Mouse (Mus musculus) kidney, postnatal 0 days (tissue): ENCODE measurements at regions not wholly inside any gene's neighbourhood (a gene's known extent, or its start where the extent isn't known, plus 50 kb on each side); places are given as distances from the start of the nearest gene placed in this dataset.

Source experiments
- ATAC-seq: fragments of 200-750 bp; cut with Nextera tagmentation; replicated peaks from 2 replicates; pipeline ENCODE4 v1.8.0; 2017; ENCODE audit warnings: low read depth, moderate number of reproducible peaks, moderate TSS enrichment, moderate library complexity; ENCODE audit not compliant: low FRiP score
- DNase-seq: peaks from one replicate; pipeline ENCODE4 v3.0.0-alpha.2; 2016; ENCODE audit warnings: low spot score
- H3K27ac ChIP-seq: fragments of 300-500 bp; sonication (generic); 2 replicates; pipeline ENCODE4 v1.5.1; 2014; ENCODE audit warnings: mild to moderate bottlenecking
- H3K27me3 ChIP-seq: fragments of 300-500 bp; sonication (generic); 2 replicates; pipeline ENCODE4 v1.6.1; 2014; ENCODE audit warnings: low read length, mixed read lengths; ENCODE audit not compliant: insufficient read depth
- H3K36me3 ChIP-seq: fragments of 300-500 bp; sonication (generic); 2 replicates; pipeline ENCODE4 v1.6.1; 2014; ENCODE audit warnings: low read length, mixed read lengths; ENCODE audit not compliant: insufficient read depth
- H3K4me1 ChIP-seq: fragments of 300-500 bp; sonication (generic); replicated peaks from 2 replicates; pipeline ENCODE4 v1.6.1; 2014; ENCODE audit warnings: antibody characterized with exemption, low read length, mixed read lengths; ENCODE audit not compliant: insufficient read depth
- H3K4me2 ChIP-seq: fragments of 300-500 bp; sonication (generic); 2 replicates; pipeline ENCODE4 v1.6.1; 2014; ENCODE audit warnings: mild to moderate bottlenecking, low read length, moderate library complexity, mixed read lengths
- H3K4me3 ChIP-seq: fragments of 300-500 bp; sonication (generic); replicated peaks from 2 replicates; pipeline ENCODE4 v1.5.1; 2014; ENCODE audit warnings: low read depth, low read length
- H3K9ac ChIP-seq: fragments of 300-500 bp; sonication (generic); 2 replicates; pipeline ENCODE4 v1.6.1; 2014; ENCODE audit warnings: low read depth, low read length
- H3K9me3 ChIP-seq: fragments of 300-500 bp; sonication (generic); replicated peaks from 2 replicates; pipeline ENCODE4 v1.6.1; 2016; ENCODE audit warnings: low read length, inconsistent platforms, mixed read lengths
- CTCF ChIP-seq: IDR thresholded peaks from 2 replicates; pipeline ENCODE4 v1.5.1; 2016; ENCODE audit warnings: antibody characterized with exemption, low read depth, mild to moderate bottlenecking, moderate library complexity
- WGBS: fragments of 180-500 bp; shearing (Covaris S2); extraction: QIAGEN DNeasy Blood & Tissue Kit; methylation state at CpG from one replicate; pipeline ENCODE4 v1.1.7; 2014; 5-methylcytosine and 5-hydroxymethylcytosine counted together

DNA sequence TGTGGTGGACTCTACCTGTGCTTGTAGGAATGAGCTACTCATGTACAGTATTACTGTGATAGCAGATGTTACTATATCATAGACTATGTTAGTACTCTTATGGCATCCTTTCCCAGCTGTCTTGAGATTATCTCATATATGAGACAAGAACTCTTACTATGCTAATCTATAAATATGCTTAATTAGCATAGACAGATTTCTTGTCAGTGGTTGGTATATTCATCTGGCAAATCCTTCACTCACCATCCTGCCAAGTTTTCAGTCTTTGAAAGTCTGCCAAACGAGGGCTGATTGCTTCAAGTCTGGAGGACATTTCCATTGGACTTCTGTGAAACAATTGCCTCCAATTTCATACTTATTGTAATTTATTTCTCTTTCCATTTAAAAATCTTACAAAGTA, 323.4 kb upstream of the Tle1 start:
- Histone ChIP-seq H3K4me2 (no peak overlapping the region), H3K9ac (no peak overlapping the region), H3K27ac (no peak overlapping the region), H3K36me3 (no peaks in the 10 kb centered on the region), H3K4me1 (no peaks in the 10 kb centered on the region), H3K27me3 (no peaks in the 10 kb centered on the region), H3K4me3 (no peak overlapping the region), H3K9me3 (no peaks in the 10 kb centered on the region)
- TF ChIP-seq CTCF = no peak
- 60% methylated on average over 1 of the region's 1 CpGs for WGBS
- ATAC-seq = no peak
- no peak for DNase-seq

DNA sequence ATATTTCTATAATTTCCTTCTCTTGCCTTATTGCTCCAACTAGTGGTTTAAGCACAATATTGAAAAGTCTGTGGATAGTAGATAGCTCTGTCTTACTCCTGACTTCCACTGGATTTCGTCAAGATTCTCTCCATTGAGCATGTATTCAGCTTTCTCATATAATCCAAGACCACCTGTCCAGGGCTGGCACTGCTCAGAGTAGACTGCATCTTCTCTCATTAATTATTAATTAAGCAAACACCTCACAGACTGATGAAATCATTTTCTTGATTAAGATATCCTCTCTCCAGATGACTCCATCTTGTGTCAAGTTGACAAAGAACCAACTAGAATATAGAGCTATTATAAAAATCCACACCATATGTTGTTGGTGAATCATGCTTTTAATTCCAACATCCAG, 310.5 kb upstream of the Tle1 start:
- H3K9ac ChIP-seq = no peak overlapping the region
- H3K27me3 ChIP-seq = no peaks in the 10 kb centered on the region
- no peak overlapping the region for H3K27ac ChIP-seq
- H3K4me2 ChIP-seq = no peak overlapping the region
- ATAC-seq = no peak
- WGBS = 71% methylated on average over 1 of the region's 1 CpGs
- no peaks in the 10 kb centered on the region for H3K36me3 ChIP-seq
- no peaks in the 10 kb centered on the region for H3K9me3 ChIP-seq
- no peak for DNase-seq
- TF ChIP-seq CTCF = peak; percentile 32; the same call in 1 of the 2 replicates
- no peaks in the 10 kb centered on the region for H3K4me1 ChIP-seq
- H3K4me3 ChIP-seq = no peak overlapping the region

DNA sequence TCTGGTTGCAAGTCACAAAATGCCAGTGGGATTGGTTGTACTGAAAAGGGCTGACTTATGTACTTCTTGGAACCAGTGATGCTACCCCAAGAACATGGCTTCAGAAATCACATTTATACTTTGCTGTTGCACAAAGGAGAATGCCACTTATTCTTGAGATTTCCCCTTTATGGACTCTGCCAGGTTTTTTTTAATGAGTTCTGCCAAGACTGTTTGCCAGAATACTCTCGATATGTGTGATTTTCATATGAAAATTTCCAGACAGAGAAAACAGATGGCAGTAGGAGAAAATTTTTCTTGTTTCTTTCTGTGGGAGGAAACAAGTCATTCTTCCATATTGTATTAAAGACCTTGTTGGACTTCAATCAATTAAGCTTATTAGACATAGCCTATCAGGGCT, 281.0 kb upstream of the Tle1 start:
- ATAC-seq (no peak), DNase-seq (no peak)
- H3K27ac ChIP-seq = no peak overlapping the region
- no peak overlapping the region for H3K9ac ChIP-seq
- H3K36me3 ChIP-seq = no peaks in the 10 kb centered on the region
- H3K4me2 ChIP-seq = no peak overlapping the region
- TF ChIP-seq CTCF = no peak
- no peaks in the 10 kb centered on the region for H3K9me3 ChIP-seq
- no peaks in the 10 kb centered on the region for H3K27me3 ChIP-seq
- no peak overlapping the region for H3K4me3 ChIP-seq
- WGBS = 76% methylated on average over 1 of the region's 1 CpGs
- no peaks in the 10 kb centered on the region for H3K4me1 ChIP-seq

DNA sequence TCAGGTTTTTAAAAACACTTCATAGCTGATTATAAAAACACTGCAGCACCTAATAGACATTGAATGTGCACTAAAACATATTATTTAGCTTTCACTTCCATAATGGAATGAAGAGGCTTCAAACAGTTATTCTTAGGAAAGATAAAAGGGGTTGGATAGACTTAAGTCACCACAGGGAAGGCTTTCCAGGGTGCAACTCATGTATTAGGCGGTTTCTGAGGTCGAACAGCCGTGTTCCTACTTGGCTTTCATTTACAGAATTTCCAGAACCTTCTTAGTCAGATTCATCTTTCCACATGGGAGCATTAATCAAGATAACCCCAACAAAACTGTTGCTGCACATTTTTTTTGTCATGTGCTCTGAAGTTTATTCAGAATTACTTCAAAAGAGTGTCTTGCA, 279.8 kb upstream of the Tle1 start:
- no peak overlapping the region for H3K27ac ChIP-seq
- H3K9me3 ChIP-seq = no peaks in the 10 kb centered on the region
- 81% methylated on average over 3 of the region's 3 CpGs for WGBS
- H3K4me3 ChIP-seq = no peak overlapping the region
- ATAC-seq (no peak), DNase-seq (no peak)
- H3K4me2 ChIP-seq = no peak overlapping the region
- H3K27me3 ChIP-seq = no peaks in the 10 kb centered on the region
- H3K9ac ChIP-seq = no peak overlapping the region
- H3K36me3 ChIP-seq = no peaks in the 10 kb centered on the region
- no peaks in the 10 kb centered on the region for H3K4me1 ChIP-seq
- no peak for TF ChIP-seq CTCF

DNA sequence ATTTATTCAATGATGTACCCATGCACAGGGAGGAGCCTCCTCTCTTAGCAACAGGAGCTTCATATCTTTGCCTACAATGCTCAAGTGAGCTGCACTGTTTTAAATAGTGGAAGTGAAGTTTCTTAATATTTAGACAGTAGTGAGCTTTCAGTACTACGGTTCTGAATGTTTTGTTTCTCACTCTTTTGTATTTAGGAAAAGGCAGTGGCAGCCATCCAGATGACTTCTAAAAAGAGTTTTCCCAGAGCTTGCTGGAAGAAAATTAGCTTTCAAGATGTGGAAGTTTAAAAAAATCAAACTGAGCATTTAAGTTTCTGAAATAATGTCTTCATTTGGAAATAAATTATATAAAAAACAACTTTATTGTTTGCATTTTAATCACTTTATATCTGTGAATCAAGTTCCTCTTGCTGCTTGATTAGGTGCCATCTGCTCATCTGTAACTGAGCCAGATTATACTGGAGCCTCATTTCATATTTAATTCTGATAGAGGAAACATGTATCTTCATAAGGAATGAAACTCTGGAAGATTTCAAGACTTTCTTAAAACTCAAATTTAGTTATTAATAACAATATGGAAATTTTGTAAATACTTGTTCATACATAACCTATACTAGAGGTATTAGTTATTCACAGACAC, 268.6 kb upstream of the Tle1 start:
- Histone ChIP-seq H3K27me3 (no peaks in the 10 kb centered on the region), H3K27ac (no peak overlapping the region), H3K4me1 (no peaks in the 10 kb centered on the region), H3K4me3 (no peak overlapping the region), H3K4me2 (no peak overlapping the region), H3K9ac (no peak overlapping the region), H3K9me3 (no peaks in the 10 kb centered on the region), H3K36me3 (no peaks in the 10 kb centered on the region)
- DNase-seq = peak; percentile 9
- ATAC-seq = no peak
- WGBS = 52% methylated on average over 1 of the region's 1 CpGs
- TF ChIP-seq CTCF = no peak

DNA sequence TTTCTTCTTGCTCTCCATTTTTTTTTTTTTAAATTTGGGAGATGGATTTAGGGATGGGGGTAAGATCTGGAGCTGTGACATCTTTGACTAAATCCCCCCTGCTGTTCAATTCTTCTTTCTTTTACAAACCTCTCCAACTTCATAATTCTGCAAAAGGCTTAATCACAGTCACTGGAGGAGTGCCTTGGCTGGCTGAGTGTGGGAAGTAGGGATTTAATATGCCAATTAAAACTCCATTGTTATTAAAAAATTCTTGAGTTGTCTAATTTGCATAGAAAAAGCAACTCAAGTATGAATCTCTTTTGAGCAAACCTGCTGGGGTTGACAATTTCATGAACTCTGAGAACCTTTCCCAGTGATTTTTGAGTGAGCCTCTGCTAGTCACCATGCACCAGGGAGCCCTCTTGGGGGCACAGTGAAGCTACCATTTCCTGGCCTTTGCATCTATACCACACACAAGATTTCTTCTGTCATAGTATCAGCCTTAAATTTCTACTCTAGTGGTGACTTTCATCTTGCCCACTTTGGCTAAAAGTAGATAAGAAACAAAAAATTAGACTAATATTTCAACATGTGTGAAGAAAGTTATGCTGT, 243.6 kb upstream of the Tle1 start:
- H3K36me3 ChIP-seq = no peaks in the 10 kb centered on the region
- H3K9ac ChIP-seq = no peak overlapping the region
- DNase-seq (no peak), ATAC-seq (no peak)
- H3K9me3 ChIP-seq = no peaks in the 10 kb centered on the region
- H3K4me2 ChIP-seq = no peak overlapping the region
- no peak overlapping the region for H3K4me3 ChIP-seq
- H3K4me1 ChIP-seq = no peaks in the 10 kb centered on the region
- no peak for TF ChIP-seq CTCF
- H3K27ac ChIP-seq = no peak overlapping the region
- H3K27me3 ChIP-seq = no peaks in the 10 kb centered on the region

DNA sequence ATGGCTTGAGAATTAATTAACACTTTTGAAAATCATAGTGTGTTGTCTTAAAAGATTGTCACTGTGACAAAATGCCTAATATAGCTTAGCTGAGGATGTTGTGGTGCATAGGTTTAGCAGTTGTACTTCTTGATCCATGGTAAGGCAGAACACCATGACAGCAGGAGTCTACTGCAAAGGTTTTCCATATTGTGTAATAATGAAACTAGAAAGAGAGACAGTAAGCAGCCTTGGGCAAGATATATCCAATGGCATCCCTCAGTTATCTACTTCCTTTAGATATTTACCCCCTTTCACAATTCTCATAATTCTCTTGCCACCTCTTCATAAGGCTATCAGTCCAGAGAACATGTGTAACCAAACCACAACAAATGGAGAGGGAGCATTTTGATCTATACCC, 236.6 kb upstream of the Tle1 start:
- Histone ChIP-seq H3K36me3 (no peaks in the 10 kb centered on the region), H3K27ac (no peak overlapping the region), H3K4me1 (no peaks in the 10 kb centered on the region), H3K4me3 (no peak overlapping the region), H3K4me2 (no peak overlapping the region), H3K9ac (no peak overlapping the region), H3K27me3 (no peaks in the 10 kb centered on the region), H3K9me3 (no peaks in the 10 kb centered on the region)
- DNase-seq = no peak
- no peak for TF ChIP-seq CTCF
- no peak for ATAC-seq
